Mouse (Mus musculus) hindbrain, embryonic 13.5 days (tissue): Measurements from ENCODE around the gene Nuf2. TPM values are rescaled to one million over a fixed set of nuclear protein-coding genes. Genes with fewer than 3 reads are reported as not detected.
A peak's percentile ranks its signal among the peaks of the same experiment; 100 is the strongest.
"Not testable (repeated sequence)": the region's sequence is repeated elsewhere in the genome, so short reads cannot be mapped to it uniquely, and the experiment has no call there.

ENCODE experiments used
- ATAC-seq: fragments of 200-750 bp; cut with Nextera tagmentation; 2 replicates; pipeline ENCODE4 v1.8.0; 2017; ENCODE audit warnings: moderate TSS enrichment; ENCODE audit not compliant: low FRiP score
- H3K27ac ChIP-seq: fragments of 300-500 bp; sonication (generic); 2 replicates; pipeline ENCODE4 v1.5.1; 2015; ENCODE audit warnings: inconsistent platforms, mild to moderate bottlenecking, moderate library complexity
- H3K27me3 ChIP-seq: fragments of 300-500 bp; sonication (generic); 2 replicates; pipeline ENCODE4 v1.6.1; 2015; ENCODE audit warnings: mild to moderate bottlenecking, inconsistent platforms
- H3K36me3 ChIP-seq: fragments of 300-500 bp; sonication (generic); 2 replicates; pipeline ENCODE4 v1.6.1; 2015; ENCODE audit warnings: mild to moderate bottlenecking, inconsistent platforms
- H3K4me1 ChIP-seq: fragments of 300-500 bp; sonication (generic); replicated peaks from 2 replicates; pipeline ENCODE4 v1.6.1; 2015; ENCODE audit warnings: inconsistent platforms
- H3K4me2 ChIP-seq: fragments of 300-500 bp; sonication (generic); 2 replicates; pipeline ENCODE4 v1.6.1; 2015; ENCODE audit warnings: inconsistent platforms, mild to moderate bottlenecking, moderate library complexity
- H3K4me3 ChIP-seq: fragments of 300-500 bp; sonication (generic); 2 replicates; pipeline ENCODE4 v1.5.1; 2015; ENCODE audit warnings: mild to moderate bottlenecking, inconsistent platforms
- H3K9ac ChIP-seq: fragments of 300-500 bp; sonication (generic); 2 replicates; pipeline ENCODE4 v1.6.1; 2015; ENCODE audit warnings: mild to moderate bottlenecking, inconsistent platforms
- H3K9me3 ChIP-seq: fragments of 300-500 bp; sonication (generic); 2 replicates; pipeline ENCODE4 v1.6.1; 2016; ENCODE audit warnings: inconsistent platforms
- WGBS: fragments of 180-500 bp; shearing (Covaris S2); methylation state at CpG from one replicate; pipeline ENCODE4 v1.1.7; 2015; 5-methylcytosine and 5-hydroxymethylcytosine counted together
- polyA plus RNA-seq: library from polyadenylated mRNA; unstranded; fragments of >200 nt; fragmentation: Nextera tagmentation; extraction: Ambion mirVana; gene quantifications from 2 replicates; pipeline ENCODE4 v1.2.1, GENCODE M21; 2015

Nuf2 gene
- 18.4 and 20.2 TPM in 2 replicates for polyA plus RNA-seq

DNA sequence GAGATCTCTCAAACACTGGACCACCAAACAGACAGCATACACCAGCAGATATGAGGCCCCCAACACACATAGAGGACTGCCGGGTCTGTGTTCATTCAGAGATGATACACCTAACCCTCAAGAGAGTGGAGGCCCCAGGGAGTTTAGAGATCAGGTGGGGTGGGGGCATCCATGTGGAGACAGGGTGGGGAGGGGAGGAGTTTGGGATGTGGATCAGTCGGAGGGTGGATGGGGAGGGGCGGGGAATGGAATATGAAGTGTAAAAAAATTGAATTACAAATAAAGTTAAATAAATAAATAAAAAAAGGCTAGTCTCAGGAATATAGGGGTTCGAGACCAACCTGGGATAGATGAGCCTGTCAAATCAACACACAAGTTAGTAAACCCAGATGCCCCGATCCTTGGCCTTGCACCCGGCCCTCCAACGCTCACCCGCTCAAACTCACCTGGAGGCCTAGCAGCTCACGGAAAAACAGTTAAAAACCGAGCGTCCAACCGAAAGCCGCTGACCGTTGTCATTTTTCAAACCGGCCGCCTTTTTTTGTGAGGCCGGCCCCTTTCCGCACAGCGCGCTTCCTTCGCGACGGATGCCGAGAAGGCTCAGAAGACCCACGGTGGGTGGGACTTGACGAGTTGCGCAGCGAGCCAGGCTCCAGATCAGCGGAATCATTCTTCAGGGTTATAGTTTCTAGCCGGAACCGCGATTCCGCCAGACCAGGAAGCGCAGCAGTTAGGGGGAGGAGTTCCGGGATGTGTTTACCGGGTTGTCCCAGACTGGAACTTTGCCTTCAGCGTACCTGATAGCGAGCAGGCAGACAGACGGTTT, at the start of gene Nuf2:
TSS of gene Nuf2 (minus strand) at position 589 of the 826 bp plus-strand sequence.
- under 1% methylated on average over 39 of the region's 39 CpGs for WGBS

DNA sequence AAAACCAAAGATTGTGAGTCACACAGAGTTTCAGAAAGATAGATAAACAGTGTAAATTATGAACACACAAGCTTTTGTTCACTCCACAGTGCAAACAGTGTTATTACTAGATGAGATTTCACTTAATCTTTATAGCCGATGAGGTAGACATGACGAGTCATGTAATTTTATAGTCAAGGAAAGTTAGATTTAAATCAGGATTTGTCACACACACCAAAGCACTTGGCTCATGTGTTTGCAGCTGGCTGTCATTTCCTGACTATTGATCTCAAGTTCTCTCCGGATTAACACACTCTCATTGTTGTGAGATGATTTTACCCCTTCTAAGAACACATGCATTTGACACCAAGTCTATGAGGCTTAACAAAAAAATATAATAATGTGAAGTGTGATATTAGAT, 48.3 kb upstream of the Nuf2 start:
- Histone ChIP-seq H3K4me3 (no peak overlapping the region), H3K27ac (no peak overlapping the region), H3K36me3 (no peaks in the 10 kb centered on the region), H3K9me3 (no peaks in the 10 kb centered on the region), H3K4me2 (no peak overlapping the region), H3K27me3 (no peaks in the 10 kb centered on the region), H3K4me1 (no peaks in the 10 kb centered on the region), H3K9ac (no peak overlapping the region)
- WGBS: 83% methylated on average over 3 of the region's 3 CpGs
- no peak for ATAC-seq

More for the DNA sequence above, at the start of gene Nuf2:
- H3K27ac ChIP-seq: peak within 1 kb of the TSS; percentile 81
- peak within 1 kb of the TSS; percentile 63 for H3K4me2 ChIP-seq
- no peaks in the 10 kb centered on the region for H3K27me3 ChIP-seq
- H3K9me3 ChIP-seq: no peaks in the 10 kb centered on the region
- peaks cover 9% of the 10 kb centered on the region for H3K4me1 ChIP-seq
- H3K36me3 ChIP-seq: no peaks in the 10 kb centered on the region
- H3K9ac ChIP-seq: peak within 1 kb of the TSS; percentile 67
- peak within 1 kb of the TSS; percentile 56 for H3K4me3 ChIP-seq
- ATAC-seq: peak; percentile 98

DNA sequence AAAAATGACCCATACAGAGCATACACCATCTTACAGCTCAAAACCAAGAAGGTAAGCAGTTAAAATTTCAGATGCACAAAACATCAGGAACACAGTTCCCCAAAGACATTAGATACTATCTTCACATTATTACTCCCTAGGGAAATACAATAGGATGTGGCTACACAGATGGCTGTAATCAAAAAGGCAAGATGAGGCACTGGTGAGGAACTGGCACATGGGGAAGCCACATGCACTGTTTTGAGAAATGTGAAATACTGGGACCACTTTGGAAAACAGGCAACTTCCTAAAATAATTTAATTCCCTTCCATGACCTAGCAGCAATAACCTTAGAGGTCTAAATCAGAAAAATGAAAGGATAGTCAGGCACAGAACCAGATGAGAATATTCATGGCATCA, 42.9 kb upstream of the Nuf2 start:
- Histone ChIP-seq H3K4me2 (no peak overlapping the region), H3K4me3 (no peak overlapping the region), H3K4me1 (no peaks in the 10 kb centered on the region), H3K9me3 (no peaks in the 10 kb centered on the region), H3K36me3 (no peaks in the 10 kb centered on the region), H3K9ac (no peak overlapping the region), H3K27me3 (no peaks in the 10 kb centered on the region), H3K27ac (no peak overlapping the region)
- no peak for ATAC-seq

DNA sequence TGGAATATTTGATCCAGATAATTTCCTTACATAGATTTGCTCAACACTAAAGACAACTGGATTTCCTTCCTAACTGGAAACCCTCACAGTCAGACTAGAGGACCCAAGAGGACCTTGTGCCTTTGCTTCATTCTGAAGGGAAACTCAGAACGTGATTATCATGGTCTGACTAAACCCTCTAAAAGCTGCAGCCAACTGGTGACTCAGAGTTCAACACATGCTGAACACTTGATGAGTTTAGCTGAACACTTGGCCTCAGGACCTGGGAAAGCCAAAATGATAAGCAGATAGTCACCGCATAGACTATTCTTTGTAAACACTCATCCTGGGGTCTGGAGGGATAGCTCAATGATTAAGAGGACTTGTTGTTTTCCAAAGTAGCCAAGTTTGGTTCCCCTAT, 24.4 kb upstream of the Nuf2 start:
- 94% methylated on average over 2 of the region's 2 CpGs for WGBS
- no peak overlapping the region for H3K27ac ChIP-seq
- H3K4me1 ChIP-seq: no peaks in the 10 kb centered on the region
- H3K36me3 ChIP-seq: no peaks in the 10 kb centered on the region
- no peaks in the 10 kb centered on the region for H3K27me3 ChIP-seq
- no peak overlapping the region for H3K4me3 ChIP-seq
- H3K9me3 ChIP-seq: no peaks in the 10 kb centered on the region
- no peak for ATAC-seq
- H3K4me2 ChIP-seq: no peak overlapping the region
- no peak overlapping the region for H3K9ac ChIP-seq

DNA sequence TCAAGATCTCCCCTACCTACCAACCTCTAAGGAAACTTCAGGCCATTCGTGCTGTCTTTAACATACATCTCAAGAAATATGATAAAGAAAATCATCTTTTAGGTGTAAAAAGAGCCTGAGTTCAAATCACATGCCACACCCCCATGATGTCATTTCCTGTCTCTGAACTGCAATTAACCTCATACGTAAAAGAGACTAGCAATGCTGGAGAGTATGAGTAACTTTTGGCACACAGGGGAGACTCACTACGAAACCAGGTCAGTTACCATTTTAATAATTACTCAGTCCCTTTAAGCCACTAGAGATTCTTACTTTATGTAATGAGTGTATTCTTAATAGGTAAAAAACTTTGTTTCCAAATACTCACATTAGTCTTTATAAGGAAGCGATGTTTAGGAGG, 23.8 kb upstream of the Nuf2 start:
- Histone ChIP-seq H3K4me3 (no peak overlapping the region), H3K27ac (no peak overlapping the region), H3K9me3 (no peaks in the 10 kb centered on the region), H3K4me2 (no peak overlapping the region), H3K9ac (no peak overlapping the region), H3K4me1 (no peaks in the 10 kb centered on the region), H3K27me3 (no peaks in the 10 kb centered on the region), H3K36me3 (no peaks in the 10 kb centered on the region)
- ATAC-seq: no peak
- 91% methylated on average over 4 of the region's 4 CpGs for WGBS

DNA sequence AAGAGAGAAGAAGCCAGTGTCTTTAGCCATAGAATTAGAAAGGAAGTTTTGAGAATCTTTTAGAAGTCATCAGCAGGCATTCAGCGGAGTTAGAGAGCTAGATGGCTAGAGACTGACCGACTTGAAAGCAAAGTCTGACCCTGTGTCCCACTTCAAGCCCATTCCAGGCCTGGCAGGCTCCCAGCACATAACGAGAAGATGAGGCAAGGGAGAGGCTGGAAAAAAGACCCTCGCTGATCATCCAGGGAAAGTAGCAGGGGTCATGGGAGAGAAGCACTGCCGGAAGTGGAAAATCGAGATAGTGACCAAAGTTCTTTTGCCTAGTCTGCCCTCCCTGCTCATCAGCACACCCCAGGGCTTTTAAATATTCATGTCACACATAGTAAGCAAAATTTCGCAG, 22.2 kb upstream of the Nuf2 start:
- H3K27ac ChIP-seq: no peak overlapping the region
- H3K9me3 ChIP-seq: no peaks in the 10 kb centered on the region
- H3K4me3 ChIP-seq: no peak overlapping the region
- H3K9ac ChIP-seq: no peak overlapping the region
- ATAC-seq: no peak
- H3K36me3 ChIP-seq: no peaks in the 10 kb centered on the region
- WGBS: 87% methylated on average over 7 of the region's 7 CpGs
- no peaks in the 10 kb centered on the region for H3K27me3 ChIP-seq
- H3K4me2 ChIP-seq: no peak overlapping the region
- no peaks in the 10 kb centered on the region for H3K4me1 ChIP-seq

DNA sequence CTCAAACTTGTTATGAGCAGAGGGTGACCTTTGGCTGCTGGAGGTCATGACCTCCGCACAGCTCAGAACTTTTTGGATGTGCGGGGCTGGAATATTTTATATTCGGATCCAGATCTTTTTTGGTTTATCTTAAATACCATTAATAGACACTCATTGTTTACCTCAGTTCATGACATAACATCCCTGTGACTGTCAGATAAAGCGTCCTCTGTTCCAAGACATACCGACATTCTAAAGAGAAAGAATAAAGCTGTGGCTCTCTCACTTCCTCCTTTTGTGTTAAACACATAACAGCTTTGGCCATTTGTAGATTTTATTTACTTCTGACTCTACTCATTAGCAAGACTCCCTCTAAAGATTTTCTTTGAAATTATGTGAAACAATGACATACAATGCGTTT, 9.2 kb upstream of the Nuf2 start:
- Histone ChIP-seq H3K36me3 (no peaks in the 10 kb centered on the region), H3K4me2 (no peak overlapping the region), H3K4me3 (no peak overlapping the region), H3K27ac (no peak overlapping the region), H3K9ac (no peak overlapping the region), H3K27me3 (no peaks in the 10 kb centered on the region), H3K4me1 (no peaks in the 10 kb centered on the region), H3K9me3 (no peaks in the 10 kb centered on the region)
- 87% methylated on average over 6 of the region's 6 CpGs for WGBS
- no peak for ATAC-seq

DNA sequence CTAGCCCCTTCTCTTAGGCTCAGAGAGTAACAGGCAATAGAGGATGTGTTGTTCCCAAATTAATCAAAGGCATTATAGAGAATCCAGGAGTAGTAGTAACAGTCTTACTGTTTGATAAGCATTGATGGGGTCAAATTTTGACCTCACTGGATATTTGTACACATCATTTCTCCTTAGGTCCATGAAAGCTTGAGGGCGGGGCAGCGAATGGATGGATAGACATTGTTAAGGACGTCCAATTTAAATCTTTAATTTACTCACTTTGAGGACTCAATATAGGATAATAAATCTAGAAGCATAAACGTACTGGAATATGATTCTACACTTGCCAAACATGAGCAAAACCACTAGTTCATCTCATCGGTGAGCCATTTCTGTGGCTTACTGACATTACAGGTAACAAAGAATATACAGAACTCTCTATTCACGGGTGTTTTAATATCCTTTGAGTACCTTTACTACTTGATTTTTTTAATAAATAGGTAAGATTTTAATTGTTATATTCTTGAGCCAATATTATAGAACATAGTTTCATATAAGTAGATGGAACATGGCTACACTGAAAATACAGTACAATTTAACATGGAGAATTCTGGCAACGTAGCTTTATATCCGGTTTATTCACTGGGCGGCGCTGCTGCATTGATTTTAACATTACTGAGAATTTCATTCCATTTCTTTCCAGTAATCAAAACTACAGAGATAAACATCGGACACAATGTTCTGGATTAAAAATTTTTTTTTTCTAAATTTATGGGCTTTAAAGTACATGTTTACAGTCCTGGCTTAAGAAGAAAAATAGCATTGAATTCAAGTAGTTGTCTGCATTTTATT, 655 bp upstream of the Nuf2 start:
- no peaks in the 10 kb centered on the region for H3K9me3 ChIP-seq
- H3K9ac ChIP-seq: peak overlapping the region; percentile 65
- peak overlapping the region; percentile 56 for H3K4me3 ChIP-seq
- no peaks in the 10 kb centered on the region for H3K36me3 ChIP-seq
- H3K4me2 ChIP-seq: peak overlapping the region; percentile 63
- H3K4me1 ChIP-seq: peaks cover 9% of the 10 kb centered on the region
- WGBS: 11% methylated on average over 11 of the region's 11 CpGs
- peak overlapping the region; percentile 81 for H3K27ac ChIP-seq
- no peaks in the 10 kb centered on the region for H3K27me3 ChIP-seq
- peak; percentile 38 for ATAC-seq

DNA sequence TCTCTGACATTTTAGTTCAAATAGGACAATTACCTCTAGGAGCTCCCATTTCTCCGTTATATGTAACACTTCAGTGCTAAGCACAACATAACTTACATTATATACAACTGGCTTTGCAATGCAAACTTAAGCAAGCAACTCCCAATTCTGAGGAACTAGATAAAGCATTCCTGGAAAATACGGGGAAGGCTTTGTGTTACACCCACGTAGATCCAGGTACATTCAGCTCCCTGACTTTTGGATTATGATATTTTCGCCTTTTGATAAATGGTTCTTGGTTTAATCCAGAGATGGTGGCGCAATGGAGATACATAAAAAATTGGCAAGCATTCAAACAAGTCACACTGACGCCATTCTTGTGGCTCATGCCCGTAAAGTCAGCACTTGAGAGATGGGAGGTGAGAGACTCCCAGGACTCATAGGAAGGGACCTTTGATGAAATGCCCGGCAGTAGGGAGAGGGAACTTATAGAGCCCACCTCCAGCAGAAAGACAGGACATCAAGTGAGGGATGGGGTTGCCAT, 1.2 kb downstream of the Nuf2 start:
- no peaks in the 10 kb centered on the region for H3K9me3 ChIP-seq
- H3K36me3 ChIP-seq: no peaks in the 10 kb centered on the region
- no peak overlapping the region for H3K27ac ChIP-seq
- peak overlapping the region; percentile 63 for H3K4me2 ChIP-seq
- no peak overlapping the region for H3K9ac ChIP-seq
- WGBS: 86% methylated on average over 8 of the region's 8 CpGs
- no peaks in the 10 kb centered on the region for H3K27me3 ChIP-seq
- H3K4me1 ChIP-seq: peaks cover 9% of the 10 kb centered on the region
- ATAC-seq: no peak
- H3K4me3 ChIP-seq: peak overlapping the region; percentile 56; the same call in 1 of the 2 replicates

DNA sequence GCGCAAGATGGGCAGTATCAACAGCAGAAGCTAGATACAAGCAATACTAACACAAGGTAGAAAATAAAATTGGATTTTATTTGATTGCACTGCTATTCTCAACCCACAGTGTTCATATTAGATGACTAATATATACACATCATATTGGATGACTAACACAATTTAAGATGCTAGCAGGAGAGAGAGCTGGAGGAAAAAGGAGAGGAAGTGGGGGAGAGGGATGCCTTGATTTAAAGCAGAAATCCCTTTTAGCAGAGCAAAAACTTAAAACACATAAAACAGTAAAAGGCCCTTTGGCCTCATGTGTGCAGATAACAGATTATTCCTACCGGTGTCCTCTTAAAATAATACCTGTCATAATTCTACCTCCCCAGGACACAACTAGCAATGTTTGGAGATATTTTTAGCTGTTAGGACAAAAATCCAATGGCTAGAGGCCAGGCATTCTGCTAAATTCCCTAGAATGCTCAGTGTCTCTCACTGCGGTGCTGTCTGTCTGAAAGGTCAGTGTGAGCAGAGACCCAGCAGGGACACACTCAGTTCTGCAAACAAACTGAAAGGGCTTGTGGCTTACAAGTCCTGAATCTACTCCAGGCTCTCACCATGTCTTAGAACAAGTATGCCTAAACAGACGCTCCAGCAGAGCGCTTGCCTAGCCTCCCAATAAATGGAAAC, 5.1 kb downstream of the Nuf2 start:
- no peak for ATAC-seq
- H3K4me3 ChIP-seq: no peak overlapping the region
- H3K4me1 ChIP-seq: peaks cover 9% of the 10 kb centered on the region
- H3K9ac ChIP-seq: no peak overlapping the region
- no peaks in the 10 kb centered on the region for H3K9me3 ChIP-seq
- H3K27me3 ChIP-seq: no peaks in the 10 kb centered on the region
- 93% methylated on average over 5 of the region's 5 CpGs for WGBS
- H3K36me3 ChIP-seq: 0 out of 2 replicates have a peak, but pooled peaks cover 3% of the 10 kb centered on the region
- H3K27ac ChIP-seq: no peak overlapping the region
- H3K4me2 ChIP-seq: no peak overlapping the region

DNA sequence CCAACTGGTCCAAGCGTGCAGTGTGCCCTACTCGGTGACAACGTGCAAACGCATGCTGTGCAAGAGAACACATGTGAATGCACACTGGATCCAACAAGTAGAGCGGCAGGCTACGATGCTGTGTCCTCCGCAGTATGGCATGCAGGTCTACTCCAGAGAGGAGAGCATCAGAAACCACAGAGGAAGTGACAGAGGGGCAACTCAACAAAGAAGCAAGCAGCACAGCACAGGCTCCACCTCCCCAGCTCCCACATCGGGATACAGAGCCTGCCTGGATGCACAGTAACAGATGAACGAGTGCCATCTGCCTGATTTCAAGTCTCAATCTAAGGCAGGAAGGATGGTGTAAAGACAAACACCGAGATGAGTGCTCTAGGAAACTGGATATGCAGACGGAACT, 11.9 kb downstream of the Nuf2 start:
- Histone ChIP-seq H3K4me2 (no peak overlapping the region), H3K36me3 (peaks cover 9% of the 10 kb centered on the region; the same call in 1 of the 2 replicates), H3K9me3 (no peaks in the 10 kb centered on the region), H3K9ac (no peak overlapping the region), H3K27me3 (no peaks in the 10 kb centered on the region), H3K4me3 (no peak overlapping the region), H3K27ac (no peak overlapping the region), H3K4me1 (no peaks in the 10 kb centered on the region)
- no peak for ATAC-seq
- 92% methylated on average over 11 of the region's 11 CpGs for WGBS

DNA sequence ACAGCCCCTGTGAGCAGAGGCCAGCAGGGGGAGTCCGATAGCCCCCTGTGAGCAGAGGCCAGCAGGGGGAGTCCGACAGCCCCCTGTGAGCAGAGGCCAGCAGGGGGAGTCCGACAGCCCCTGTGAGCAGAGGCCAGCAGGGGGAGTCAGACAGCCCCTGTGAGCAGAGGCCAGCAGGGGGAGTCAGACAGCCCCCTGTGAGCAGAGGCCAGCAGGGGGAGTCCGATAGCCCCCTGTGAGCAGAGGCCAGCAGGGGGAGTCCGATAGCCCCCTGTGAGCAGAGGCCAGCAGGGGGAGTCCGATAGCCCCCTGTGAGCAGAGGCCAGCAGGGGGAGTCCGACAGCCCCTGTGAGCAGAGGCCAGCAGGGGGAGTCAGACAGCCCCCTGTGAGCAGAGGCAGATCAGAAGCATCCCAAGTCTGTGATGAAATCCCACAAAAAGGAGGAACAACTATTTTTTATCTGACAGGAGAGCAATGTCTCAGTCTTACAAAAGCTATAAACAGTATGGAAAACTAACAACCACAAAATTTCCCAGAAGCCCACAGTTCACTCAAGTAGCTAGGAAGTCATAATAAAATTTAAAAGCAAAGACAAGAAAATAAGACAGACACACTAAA, 13.3 kb downstream of the Nuf2 start:
- WGBS: 90% methylated on average over 7 of the region's 7 CpGs

More for the DNA sequence above, 13.3 kb downstream of the Nuf2 start:
- peaks cover 10% of the 10 kb centered on the region; the same call in 1 of the 2 replicates for H3K36me3 ChIP-seq
- H3K4me1 ChIP-seq, H3K27me3 ChIP-seq, ATAC-seq, H3K9me3 ChIP-seq, H3K27ac ChIP-seq, H3K4me2 ChIP-seq, H3K4me3 ChIP-seq, H3K9ac ChIP-seq: not testable (repeated sequence)
